Mouse (Mus musculus) limb, embryonic 14.5 days (tissue): Measurements from ENCODE around the gene Clec12a. TPM values are rescaled to one million over a fixed set of nuclear protein-coding genes. Genes with fewer than 3 reads are reported as not detected.
"Not testable (repeated sequence)": the region's sequence is repeated elsewhere in the genome, so short reads cannot be mapped to it uniquely, and the experiment has no call there.

Experiments
- ATAC-seq: fragments of 200-750 bp; cut with Nextera tagmentation; 2 replicates; pipeline ENCODE4 v1.8.0; 2017; ENCODE audit warnings: low read depth, moderate number of reproducible peaks, moderate TSS enrichment; ENCODE audit not compliant: low FRiP score
- DNase-seq: peaks from one replicate; pipeline ENCODE4 v3.0.0-alpha.2; 2015; ENCODE audit warnings: low spot score
- H3K27ac ChIP-seq: fragments of 300-500 bp; sonication (generic); replicated peaks from 2 replicates; pipeline ENCODE4 v1.5.1; 2014; ENCODE audit warnings: low read depth, mild to moderate bottlenecking, low read length, moderate library complexity, mixed read lengths
- H3K27me3 ChIP-seq: fragments of 300-500 bp; sonication (generic); 2 replicates; pipeline ENCODE4 v1.6.1; 2014; ENCODE audit warnings: low read length, mixed read lengths; ENCODE audit not compliant: control insufficient read depth, insufficient read depth
- H3K36me3 ChIP-seq: fragments of 300-500 bp; sonication (generic); 2 replicates; pipeline ENCODE4 v1.6.1; 2014; ENCODE audit warnings: mild to moderate bottlenecking, low read length, moderate library complexity, mixed read lengths; ENCODE audit not compliant: control insufficient read depth, insufficient read depth
- H3K4me1 ChIP-seq: fragments of 300-500 bp; sonication (generic); 2 replicates; pipeline ENCODE4 v1.6.1; 2014; ENCODE audit warnings: antibody characterized with exemption, low read length, mixed read lengths; ENCODE audit not compliant: control insufficient read depth, insufficient read depth
- H3K4me2 ChIP-seq: fragments of 300-500 bp; sonication (generic); replicated peaks from 2 replicates; pipeline ENCODE4 v1.6.1; 2014; ENCODE audit warnings: low read depth, mild to moderate bottlenecking, low read length, moderate library complexity; ENCODE audit not compliant: severe bottlenecking
- H3K4me3 ChIP-seq: fragments of 300-500 bp; sonication (generic); replicated peaks from 2 replicates; pipeline ENCODE4 v1.5.1; 2014; ENCODE audit warnings: low read length
- H3K9ac ChIP-seq: fragments of 300-500 bp; sonication (generic); 2 replicates; pipeline ENCODE4 v1.6.1; 2014; ENCODE audit warnings: mild to moderate bottlenecking, low read depth, low read length, moderate library complexity; ENCODE audit not compliant: severe bottlenecking
- H3K9me3 ChIP-seq: fragments of 300-500 bp; sonication (generic); 2 replicates; pipeline ENCODE4 v1.6.1; 2016; ENCODE audit warnings: low read length; ENCODE audit not compliant: control insufficient read depth
- POLR2A ChIP-seq: fragments of 200-500 bp; IDR thresholded peaks from 2 replicates; pipeline ENCODE4 v1.8.0; 2012; ENCODE audit warnings: inconsistent platforms, mild to moderate bottlenecking, moderate library complexity, borderline replicate concordance; ENCODE audit not compliant: insufficient read depth, insufficient read length; ENCODE audit errors: extremely low read depth
- WGBS: fragments of 180-500 bp; shearing (Covaris S2); extraction: QIAGEN DNeasy Blood & Tissue Kit; methylation state at CpG from one replicate; pipeline ENCODE4 v1.1.7; 2014; 5-methylcytosine and 5-hydroxymethylcytosine counted together
- polyA plus RNA-seq, 2 experiments: library from polyadenylated mRNA; depleted of rRNA in 1 of 2; stranded (reverse) in 1 of 2; unstranded in 1 of 2; fragments of >200 nt; fragmentation: Nextera tagmentation in 1 of 2; extraction: Ambion mirVana in 1 of 2; gene quantifications; 2 replicates each; pipeline versions ENCODE4 v1.2.1 to v1.2.3; 2012 to 2014

The Clec12a gene
- polyA plus RNA-seq (2012; rRNA removed) = 0.69 and 1.1 TPM in 2 replicates
- 1.5 and 1.9 TPM in 2 replicates for polyA plus RNA-seq (2014; fragmentation: Nextera tagmentation; extraction: Ambion mirVana)

GRCm38 (mm10) chr6:129342391-129342790, at the start of gene Clec12a:
Clec12a (plus strand) TSS chr6:129342691.
- not testable (repeated sequence) for H3K4me2 ChIP-seq, H3K9ac ChIP-seq, DNase-seq, H3K4me1 ChIP-seq, H3K27me3 ChIP-seq, H3K9me3 ChIP-seq, ATAC-seq, H3K4me3 ChIP-seq, H3K36me3 ChIP-seq, H3K27ac ChIP-seq
- WGBS = 78% methylated on average over 4 of the region's 4 CpGs

GRCm38 (mm10) chr6:129304180-129304579, 38.3 kb upstream of the Clec12a start:
- no peaks in the 10 kb centered on the region for H3K36me3 ChIP-seq
- H3K4me1 ChIP-seq = no peaks in the 10 kb centered on the region
- no peak overlapping the region for H3K4me2 ChIP-seq
- no peak overlapping the region for H3K9ac ChIP-seq
- no peak overlapping the region for H3K27ac ChIP-seq
- TF ChIP-seq POLR2A = no peak
- no peaks in the 10 kb centered on the region for H3K9me3 ChIP-seq
- ATAC-seq = no peak
- 68% methylated on average over 1 of the region's 1 CpGs for WGBS
- H3K27me3 ChIP-seq = no peaks in the 10 kb centered on the region
- H3K4me3 ChIP-seq = no peak overlapping the region
- DNase-seq = no peak

GRCm38 (mm10) chr6:129312499-129312898, 30.0 kb upstream of the Clec12a start:
- no peak overlapping the region for H3K4me2 ChIP-seq
- H3K4me1 ChIP-seq = no peaks in the 10 kb centered on the region
- no peaks in the 10 kb centered on the region for H3K36me3 ChIP-seq
- H3K9ac ChIP-seq = no peak overlapping the region
- no peaks in the 10 kb centered on the region for H3K27me3 ChIP-seq
- DNase-seq (no peak), ATAC-seq (no peak)
- TF ChIP-seq POLR2A = no peak
- 76% methylated on average over 3 of the region's 3 CpGs for WGBS
- H3K27ac ChIP-seq = no peak overlapping the region
- no peaks in the 10 kb centered on the region for H3K9me3 ChIP-seq
- H3K4me3 ChIP-seq = no peak overlapping the region

DNA sequence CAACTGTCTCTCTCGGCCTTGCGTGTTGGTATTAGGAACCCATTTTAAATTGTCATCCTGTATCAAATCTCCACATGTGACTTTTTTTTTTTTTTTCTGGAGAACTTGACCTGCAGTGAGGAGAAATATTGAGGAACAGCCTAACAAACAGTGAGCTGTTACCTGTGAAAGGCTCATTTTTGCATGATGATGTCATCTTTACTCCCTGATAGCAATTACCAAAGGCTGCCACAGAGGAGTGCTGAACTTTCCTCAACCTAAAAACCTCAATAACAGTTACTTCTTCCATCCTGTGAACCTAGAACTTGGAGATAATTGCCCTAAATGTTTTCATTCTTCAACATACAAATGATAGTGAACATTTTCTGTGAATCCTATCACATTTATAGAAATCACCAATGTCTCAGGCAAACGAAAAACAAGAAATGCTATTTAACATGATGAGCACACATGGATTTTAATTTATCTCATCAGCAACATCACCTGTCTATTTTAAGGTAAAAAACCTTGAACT, 27.8 kb upstream of the Clec12a start:
- Histone ChIP-seq H3K9ac (no peak overlapping the region), H3K9me3 (no peaks in the 10 kb centered on the region), H3K4me2 (no peak overlapping the region), H3K4me1 (no peaks in the 10 kb centered on the region), H3K27me3 (no peaks in the 10 kb centered on the region), H3K36me3 (no peaks in the 10 kb centered on the region), H3K4me3 (no peak overlapping the region), H3K27ac (no peak overlapping the region)
- no peak for DNase-seq
- no peak for ATAC-seq
- no peak for TF ChIP-seq POLR2A
- 82% methylated on average over 3 of the region's 3 CpGs for WGBS

GRCm38 (mm10) chr6:129315698-129316097, 26.8 kb upstream of the Clec12a start:
- no peak overlapping the region for H3K4me2 ChIP-seq
- no peak overlapping the region for H3K9ac ChIP-seq
- no peak overlapping the region for H3K27ac ChIP-seq
- no peak for TF ChIP-seq POLR2A
- H3K9me3 ChIP-seq = no peaks in the 10 kb centered on the region
- no peak for DNase-seq
- no peaks in the 10 kb centered on the region for H3K4me1 ChIP-seq
- H3K4me3 ChIP-seq = no peak overlapping the region
- no peaks in the 10 kb centered on the region for H3K27me3 ChIP-seq
- H3K36me3 ChIP-seq = no peaks in the 10 kb centered on the region
- ATAC-seq = no peak
- 96% methylated on average over 1 of the region's 1 CpGs for whole genome bisulfite sequencing

DNA sequence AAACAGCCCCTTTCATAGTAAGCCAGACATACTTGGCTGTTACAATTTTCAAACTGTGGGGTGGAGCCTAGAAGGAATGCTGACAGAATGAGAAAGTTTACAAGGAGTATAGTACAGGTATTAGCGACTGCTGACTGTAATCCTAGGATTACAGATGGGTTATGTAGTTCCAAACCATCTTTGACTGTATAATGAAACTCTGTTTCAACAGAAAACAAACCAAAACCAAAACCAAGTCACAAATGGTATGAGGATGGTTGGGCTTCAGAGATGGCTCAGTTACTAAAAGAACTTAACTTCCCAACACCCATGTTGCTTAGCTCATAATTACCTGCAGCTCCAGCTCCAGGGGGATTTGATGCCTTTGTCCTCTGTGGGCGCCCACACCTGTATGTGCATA, 26.0 kb upstream of the Clec12a start:
- 68% methylated on average over 2 of the region's 2 CpGs for WGBS
- DNase-seq (no peak), ATAC-seq (no peak)
- no peaks in the 10 kb centered on the region for H3K4me1 ChIP-seq
- no peak overlapping the region for H3K9ac ChIP-seq
- TF ChIP-seq POLR2A = no peak
- no peak overlapping the region for H3K4me3 ChIP-seq
- no peaks in the 10 kb centered on the region for H3K27me3 ChIP-seq
- no peaks in the 10 kb centered on the region for H3K36me3 ChIP-seq
- no peak overlapping the region for H3K4me2 ChIP-seq
- H3K9me3 ChIP-seq = no peaks in the 10 kb centered on the region
- no peak overlapping the region for H3K27ac ChIP-seq
